Mouse (Mus musculus) granulocyte monocyte progenitor cell, adult 5-6 weeks (primary cell): ENCODE measurements around the gene Cnn1. TPM values are rescaled to one million over a fixed set of nuclear protein-coding genes. Genes with fewer than 3 reads are reported as not detected.

ENCODE experiments used
- ATAC-seq: replicated peaks from 2 replicates; pipeline ENCODE4 v1.8.0; 2016; ENCODE audit warnings: mild to moderate bottlenecking, moderate TSS enrichment, inconsistent platforms; ENCODE audit not compliant: poor library complexity, severe bottlenecking
- total RNA-seq, 2 experiments: library from RNA; stranded (forward) in 1 of 2; stranded (reverse) in 1 of 2; fragments of 200-712, 200-1000 nt in 1 of 2; fragments of >200 nt in 1 of 2; fragmentation: Nextera tagmentation in 1 of 2; gene quantifications; 2 replicates each; pipeline ENCODE4 v1.2.3; 2014 to 2017

Gene Cnn1
- total RNA-seq, 2 experiments from 2014 or later: not detected

DNA sequence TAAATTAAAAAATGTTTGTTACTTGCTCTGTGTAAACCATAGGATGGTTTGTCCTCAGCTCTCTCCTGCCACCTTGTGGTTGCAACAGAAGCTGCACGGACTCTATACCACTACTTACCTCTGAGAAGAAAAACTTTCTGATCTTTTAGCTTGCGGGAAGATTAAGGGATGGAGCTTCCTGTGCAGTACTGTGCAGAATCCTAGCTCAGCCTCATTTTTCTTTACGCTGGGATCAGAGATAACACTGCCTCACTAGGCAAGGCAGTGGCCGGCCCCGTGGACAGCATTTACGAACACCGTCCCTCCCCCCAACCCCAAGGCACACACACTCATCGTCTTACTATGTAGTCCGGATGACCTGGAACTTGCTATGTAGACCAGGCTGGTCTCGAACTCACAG lies 56.6 kb downstream of the Cnn1 start:
- ATAC-seq: peak; percentile 53

GRCm38 (mm10) chr9:22156497-22157245 lies 57.7 kb downstream of the Cnn1 start, which contains the start of gene Pigyl:
Gene Pigyl (plus strand): TSS chr9:22156846.
- ATAC-seq: peak; percentile 97

- ATAC-seq: no peak
These were observed 58.7 kb downstream of the Cnn1 start for GRCm38 (mm10) chr9:22157516-22158265.

Other genes starting within 250 kb of the Cnn1 start
- 4.2 TPM in 2 replicates for gene Dock6, start 246.6 kb upstream of the Cnn1 start, total RNA-seq (2014; fragmentation: Nextera tagmentation)
- 0.52 and 5.6 TPM in 2 replicates for gene Dock6, start 246.6 kb upstream of the Cnn1 start, total RNA-seq (2017)
- gene Rab3d, start 181.0 kb upstream of the Cnn1 start, total RNA-seq (2014; fragmentation: Nextera tagmentation): 22.5 and 33.1 TPM in 2 replicates
- gene Rab3d, start 181.0 kb upstream of the Cnn1 start, total RNA-seq (2017): 44.0 and 51.7 TPM in 2 replicates
- not detected in 2 replicates for gene Ccdc159, start 171.7 kb upstream of the Cnn1 start, total RNA-seq (2014; fragmentation: Nextera tagmentation)
- gene Ccdc159, start 171.7 kb upstream of the Cnn1 start, total RNA-seq (2017): 0.69 TPM in 1 of 2 replicates, not detected in the other
- gene Tmem205, start 171.7 kb upstream of the Cnn1 start, total RNA-seq (2014; fragmentation: Nextera tagmentation): 40.4 and 75.8 TPM in 2 replicates
- 21.1 and 33.3 TPM in 2 replicates for gene Tmem205, start 171.7 kb upstream of the Cnn1 start, total RNA-seq (2017)
- gene Plppr2, start 162.2 kb upstream of the Cnn1 start, total RNA-seq (2014; fragmentation: Nextera tagmentation): 0.58 and 1.4 TPM in 2 replicates
- gene Plppr2, start 162.2 kb upstream of the Cnn1 start, total RNA-seq (2017): not detected in 2 replicates
- gene Swsap1, start 143.5 kb upstream of the Cnn1 start, total RNA-seq (2014; fragmentation: Nextera tagmentation): 7.8 and 9.9 TPM in 2 replicates
- 7.6 and 8.2 TPM in 2 replicates for gene Swsap1, start 143.5 kb upstream of the Cnn1 start, total RNA-seq (2017)
- gene Epor, start 135.7 kb upstream of the Cnn1 start, total RNA-seq (2014; fragmentation: Nextera tagmentation): 0.21 and 0.41 TPM in 2 replicates
- 0.77 TPM in 1 of 2 replicates, not detected in the other for gene Epor, start 135.7 kb upstream of the Cnn1 start, total RNA-seq (2017)
- gene Rgl3, start 109.8 kb upstream of the Cnn1 start, total RNA-seq (2014; fragmentation: Nextera tagmentation): not detected in 2 replicates
- gene Rgl3, start 109.8 kb upstream of the Cnn1 start, total RNA-seq (2017): not detected in 2 replicates
- gene Ccdc151, start 96.6 kb upstream of the Cnn1 start, total RNA-seq (2014; fragmentation: Nextera tagmentation): not detected in 2 replicates
- not detected in 2 replicates for gene Ccdc151, start 96.6 kb upstream of the Cnn1 start, total RNA-seq (2017)
- gene Prkcsh, start 96.4 kb upstream of the Cnn1 start, total RNA-seq (2014; fragmentation: Nextera tagmentation): 61.4 and 68.4 TPM in 2 replicates
- gene Prkcsh, start 96.4 kb upstream of the Cnn1 start, total RNA-seq (2017): 127 and 144 TPM in 2 replicates
- gene Elavl3, start 47.2 kb upstream of the Cnn1 start, total RNA-seq (2014; fragmentation: Nextera tagmentation): not detected in 2 replicates
- 0.31 TPM in 1 of 2 replicates, not detected in the other for gene Elavl3, start 47.2 kb upstream of the Cnn1 start, total RNA-seq (2017)
- not detected in 2 replicates for gene Gm49318, start 28.0 kb upstream of the Cnn1 start, total RNA-seq (2014; fragmentation: Nextera tagmentation)
- gene Gm49318, start 28.0 kb upstream of the Cnn1 start, total RNA-seq (2017): not detected in 2 replicates
- 6.2 and 8.7 TPM in 2 replicates for gene Zfp653, start 27.8 kb upstream of the Cnn1 start, total RNA-seq (2014; fragmentation: Nextera tagmentation)
- 5.8 and 9.3 TPM in 2 replicates for gene Zfp653, start 27.8 kb upstream of the Cnn1 start, total RNA-seq (2017)
- gene Ecsit, start 13.8 kb upstream of the Cnn1 start, total RNA-seq (2014; fragmentation: Nextera tagmentation): 21.1 and 29.5 TPM in 2 replicates
- 28.2 and 30.3 TPM in 2 replicates for gene Ecsit, start 13.8 kb upstream of the Cnn1 start, total RNA-seq (2017)
- gene Elof1, start 18.0 kb downstream of the Cnn1 start, total RNA-seq (2014; fragmentation: Nextera tagmentation): 93.9 and 132 TPM in 2 replicates
- gene Elof1, start 18.0 kb downstream of the Cnn1 start, total RNA-seq (2017): 47.3 and 56.3 TPM in 2 replicates
- gene Acp5, start 36.5 kb downstream of the Cnn1 start, total RNA-seq (2014; fragmentation: Nextera tagmentation): 3.9 and 4.7 TPM in 2 replicates
- 1.6 and 4.6 TPM in 2 replicates for gene Acp5, start 36.5 kb downstream of the Cnn1 start, total RNA-seq (2017)
- gene Pigyl, start 57.6 kb downstream of the Cnn1 start, total RNA-seq (2014; fragmentation: Nextera tagmentation): 17.3 and 28.7 TPM in 2 replicates
- 26.6 and 29.3 TPM in 2 replicates for gene Pigyl, start 57.6 kb downstream of the Cnn1 start, total RNA-seq (2017)
- gene Zfp872, start 88.9 kb downstream of the Cnn1 start, total RNA-seq (2014; fragmentation: Nextera tagmentation): not detected in 2 replicates
- gene Zfp872, start 88.9 kb downstream of the Cnn1 start, total RNA-seq (2017): not detected in 2 replicates
- 50.6 and 54.9 TPM in 2 replicates for gene Zfp809, start 126.5 kb downstream of the Cnn1 start, total RNA-seq (2014; fragmentation: Nextera tagmentation)
- 20.4 and 27.2 TPM in 2 replicates for gene Zfp809, start 126.5 kb downstream of the Cnn1 start, total RNA-seq (2017)
- gene Zfp599, start 160.7 kb downstream of the Cnn1 start, total RNA-seq (2014; fragmentation: Nextera tagmentation): 1.3 and 3.1 TPM in 2 replicates
- 8.9 and 10.3 TPM in 2 replicates for gene Zfp599, start 160.7 kb downstream of the Cnn1 start, total RNA-seq (2017)
- 10.4 and 17.4 TPM in 2 replicates for gene Zfp810, start 208.4 kb downstream of the Cnn1 start, total RNA-seq (2014; fragmentation: Nextera tagmentation)
- 9.4 and 16.3 TPM in 2 replicates for gene Zfp810, start 208.4 kb downstream of the Cnn1 start, total RNA-seq (2017)